Mouse (Mus musculus): ENCODE results near the gene Csf1. TPM values are rescaled to one million over a fixed set of nuclear protein-coding genes. Genes with fewer than 3 reads are reported as not detected.
A peak's percentile ranks its signal among the peaks of the same experiment; 100 is the strongest.

The Csf1 gene
- polyA plus RNA-seq, 1 experiment = 10.7 TPM

DNA sequence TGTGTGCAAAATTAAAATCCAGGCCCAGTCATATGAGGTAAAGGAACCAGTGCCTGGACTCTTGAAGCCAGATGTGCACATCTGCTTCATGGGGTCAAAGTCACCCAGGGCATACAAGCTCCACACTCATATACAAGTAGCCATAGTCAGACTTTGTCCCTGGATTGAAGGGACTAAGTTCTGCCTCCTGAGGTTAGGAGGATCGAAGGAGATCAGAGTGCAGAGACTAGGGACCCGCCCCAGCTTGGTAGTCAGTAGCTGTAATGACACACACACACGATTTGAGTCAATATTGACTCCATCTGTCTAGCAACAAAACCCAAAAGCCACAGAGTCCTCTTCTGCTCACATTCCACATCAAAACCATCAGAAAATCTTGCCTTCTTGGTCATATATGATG is 30.0 kb upstream of the Csf1 start:
- 74% methylated on average over 3 of the region's 3 CpGs for WGBS
- H3K27me3 ChIP-seq (replicated peaks; ENCODE audit: control insufficient read depth, insufficient read depth, low read length) = no peaks in the 10 kb centered on the region
- TF ChIP-seq CTCF (conservative IDR thresholded peaks at IDR 0.05; ENCODE audit: insufficient read depth, insufficient read length, low read depth, low read length) = no peak
- TF ChIP-seq POLR2A (IDR thresholded peaks at IDR 0.05; ENCODE audit: low read depth, low read length) = no peak
- H3K4me1 ChIP-seq (ENCODE audit: control insufficient read depth, insufficient read depth, low read length) = peaks cover 11% of the 10 kb centered on the region
- H3K27ac ChIP-seq (ENCODE audit: insufficient read depth, low read depth, low read length) = no peak overlapping the region
- DNase-seq = no peak
- H3K4me3 ChIP-seq (ENCODE audit: insufficient read depth, low read depth, low read length) = no peak overlapping the region
- no peaks in the 10 kb centered on the region for H3K36me3 ChIP-seq (ENCODE audit: control insufficient read depth, insufficient read depth, low read length)

DNA sequence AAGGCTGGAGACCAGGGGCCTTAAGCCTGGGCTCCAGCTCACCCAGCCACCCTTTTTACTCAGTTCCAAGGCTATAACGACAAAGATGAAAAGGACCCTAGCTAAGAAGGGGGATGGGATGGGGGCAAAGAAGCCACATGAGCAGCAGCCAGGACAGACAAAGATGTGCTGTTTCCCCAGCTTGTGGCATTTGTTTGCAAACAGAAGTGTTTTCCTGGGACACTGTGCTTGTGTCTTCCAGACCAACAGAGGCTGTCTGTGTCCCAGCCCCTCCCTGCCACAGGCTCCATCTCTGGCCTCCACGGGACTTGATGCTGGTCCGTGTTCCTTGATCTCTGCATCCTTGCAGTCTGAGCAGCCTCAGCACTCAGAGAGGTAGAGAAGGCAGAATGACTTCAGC is 28.6 kb upstream of the Csf1 start:
- H3K36me3 ChIP-seq (ENCODE audit: control insufficient read depth, insufficient read depth, low read length) = no peaks in the 10 kb centered on the region
- no peak for DNase-seq
- 89% methylated on average over 3 of the region's 3 CpGs for WGBS
- no peaks in the 10 kb centered on the region for H3K27me3 ChIP-seq (replicated peaks; ENCODE audit: control insufficient read depth, insufficient read depth, low read length)
- H3K4me1 ChIP-seq (ENCODE audit: control insufficient read depth, insufficient read depth, low read length) = peaks cover 10% of the 10 kb centered on the region
- H3K27ac ChIP-seq (ENCODE audit: insufficient read depth, low read depth, low read length) = no peak overlapping the region
- TF ChIP-seq POLR2A (IDR thresholded peaks at IDR 0.05; ENCODE audit: low read depth, low read length) = no peak
- no peak for TF ChIP-seq CTCF (conservative IDR thresholded peaks at IDR 0.05; ENCODE audit: insufficient read depth, insufficient read length, low read depth, low read length)
- no peak overlapping the region for H3K4me3 ChIP-seq (ENCODE audit: insufficient read depth, low read depth, low read length)

DNA sequence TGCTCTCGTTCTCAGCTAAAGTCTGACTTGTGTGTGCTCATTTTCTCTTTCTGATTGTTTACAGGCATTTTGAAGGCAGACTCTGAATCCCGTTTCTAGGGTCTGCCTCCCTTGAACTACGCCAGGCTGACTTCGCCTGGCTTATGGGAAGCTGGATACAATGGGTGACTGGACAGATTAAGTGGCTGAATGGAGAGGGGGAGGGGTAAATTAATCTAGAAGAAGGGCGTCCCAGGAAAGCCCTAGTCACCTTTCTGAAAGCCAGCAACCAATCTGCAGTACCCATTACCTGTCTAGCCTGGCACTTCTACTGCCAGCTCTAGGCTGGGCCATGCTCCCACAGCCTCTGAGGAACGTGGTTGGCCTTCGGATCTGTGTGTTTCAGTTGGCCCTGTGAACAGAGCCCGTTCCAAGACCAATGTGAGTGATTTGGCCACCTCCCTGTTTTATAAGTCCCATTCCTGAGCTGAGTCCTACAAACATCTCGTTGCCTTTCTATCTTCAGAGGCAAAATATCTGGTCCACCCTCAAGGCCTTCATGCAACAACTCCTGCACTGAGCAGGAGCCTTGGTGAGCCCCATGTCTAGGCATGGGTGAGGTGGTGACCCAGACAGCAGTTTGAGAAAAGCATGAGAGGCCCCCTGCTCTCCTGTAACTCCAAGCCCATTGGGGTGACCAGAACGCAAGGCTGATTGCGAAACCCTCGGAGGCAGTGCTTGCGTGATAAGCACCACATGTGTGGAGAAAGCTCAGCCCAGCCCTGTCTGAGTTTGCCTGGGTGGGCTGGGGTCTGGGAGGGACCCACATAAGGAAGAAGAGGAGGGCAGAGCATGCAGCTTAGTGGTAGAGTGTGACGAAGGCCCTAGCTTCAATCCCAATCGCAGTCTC is 27.6 kb upstream of the Csf1 start:
- no peak overlapping the region for H3K27ac ChIP-seq (ENCODE audit: insufficient read depth, low read depth, low read length)

DNA sequence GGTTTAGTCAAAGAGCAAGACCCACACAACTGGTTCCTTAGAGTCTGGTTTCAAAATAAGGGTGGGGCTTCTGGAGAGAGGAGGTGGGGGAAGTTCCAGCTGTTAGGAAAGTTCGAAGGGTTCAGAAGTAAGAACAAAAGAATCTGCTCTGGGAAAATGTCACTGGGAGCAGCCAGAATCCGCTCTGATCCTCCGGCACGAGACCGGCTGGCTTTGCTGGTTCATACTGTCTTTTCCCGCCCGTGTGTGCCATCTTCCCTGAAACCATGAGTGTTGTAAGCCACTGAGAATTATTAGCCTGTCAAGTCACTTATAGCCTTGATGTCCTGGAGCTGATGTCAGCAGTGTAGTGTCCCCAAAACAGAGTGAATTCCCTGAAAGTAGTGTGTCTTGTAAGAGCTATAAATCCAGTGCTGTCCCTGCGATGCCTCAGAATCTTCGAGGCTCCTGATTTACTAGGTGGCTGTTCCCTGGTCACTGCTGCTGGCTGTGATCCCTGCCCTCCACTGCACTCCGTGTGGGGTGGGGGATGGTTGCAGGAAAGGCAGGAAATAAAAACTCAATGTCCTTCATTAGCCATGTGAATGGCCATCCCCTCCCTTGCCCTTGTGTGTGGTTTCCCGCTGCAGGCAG is 26.8 kb upstream of the Csf1 start:
- Histone ChIP-seq H3K36me3 (ENCODE audit: control insufficient read depth, insufficient read depth, low read length) (no peaks in the 10 kb centered on the region), H3K27ac (ENCODE audit: insufficient read depth, low read depth, low read length) (no peak overlapping the region), H3K4me1 (ENCODE audit: control insufficient read depth, insufficient read depth, low read length) (no peaks in the 10 kb centered on the region; the same call in none of the 2 replicates), H3K27me3 (replicated peaks; ENCODE audit: control insufficient read depth, insufficient read depth, low read length) (no peaks in the 10 kb centered on the region), H3K4me3 (ENCODE audit: insufficient read depth, low read depth, low read length) (no peak overlapping the region)
- WGBS = 27% methylated on average over 11 of the region's 11 CpGs
- peak; percentile 71 for DNase-seq
- TF ChIP-seq POLR2A (IDR thresholded peaks at IDR 0.05; ENCODE audit: low read depth, low read length) = no peak
- TF ChIP-seq CTCF (conservative IDR thresholded peaks at IDR 0.05; ENCODE audit: insufficient read depth, insufficient read length, low read depth, low read length) = no peak

More for the DNA sequence above, 27.6 kb upstream of the Csf1 start:
- H3K27me3 ChIP-seq (replicated peaks; ENCODE audit: control insufficient read depth, insufficient read depth, low read length) = no peaks in the 10 kb centered on the region
- no peak for TF ChIP-seq CTCF (conservative IDR thresholded peaks at IDR 0.05; ENCODE audit: insufficient read depth, insufficient read length, low read depth, low read length)
- TF ChIP-seq POLR2A (IDR thresholded peaks at IDR 0.05; ENCODE audit: low read depth, low read length) = no peak
- WGBS = 71% methylated on average over 15 of the region's 15 CpGs
- no peaks in the 10 kb centered on the region for H3K36me3 ChIP-seq (ENCODE audit: control insufficient read depth, insufficient read depth, low read length)
- H3K4me1 ChIP-seq (ENCODE audit: control insufficient read depth, insufficient read depth, low read length) = peaks cover under 1% of the 10 kb centered on the region
- DNase-seq = no peak
- H3K4me3 ChIP-seq (ENCODE audit: insufficient read depth, low read depth, low read length) = no peak overlapping the region

DNA sequence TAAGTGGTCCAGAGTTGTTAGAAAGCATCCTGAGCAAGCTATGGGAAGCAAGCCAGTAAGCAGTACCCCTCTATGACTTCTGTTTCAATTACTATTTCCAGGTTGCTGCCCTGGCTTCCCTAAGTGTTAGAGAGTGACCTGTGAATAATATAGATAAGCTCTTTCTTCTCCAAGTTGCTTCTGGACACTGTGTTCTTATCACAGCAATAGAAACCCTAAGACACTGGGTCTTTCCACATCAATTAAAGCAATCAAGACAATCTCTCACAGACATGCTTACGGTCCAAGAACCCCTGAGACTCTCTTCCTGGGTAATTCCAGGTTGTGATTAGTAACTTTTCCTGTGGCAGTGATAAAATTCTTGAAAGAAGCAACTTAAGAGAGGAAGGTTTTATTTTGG is 26.1 kb upstream of the Csf1 start:
- no peak for DNase-seq
- TF ChIP-seq POLR2A (IDR thresholded peaks at IDR 0.05; ENCODE audit: low read depth, low read length) (no peak), CTCF (conservative IDR thresholded peaks at IDR 0.05; ENCODE audit: insufficient read depth, insufficient read length, low read depth, low read length) (no peak)
- WGBS = 85% methylated on average over 1 of the region's 1 CpGs
- no peaks in the 10 kb centered on the region; the same call in none of the 2 replicates for H3K4me1 ChIP-seq (ENCODE audit: control insufficient read depth, insufficient read depth, low read length)
- no peaks in the 10 kb centered on the region for H3K27me3 ChIP-seq (replicated peaks; ENCODE audit: control insufficient read depth, insufficient read depth, low read length)
- H3K4me3 ChIP-seq (ENCODE audit: insufficient read depth, low read depth, low read length) = no peak overlapping the region
- no peaks in the 10 kb centered on the region for H3K36me3 ChIP-seq (ENCODE audit: control insufficient read depth, insufficient read depth, low read length)
- no peak overlapping the region for H3K27ac ChIP-seq (ENCODE audit: insufficient read depth, low read depth, low read length)

DNA sequence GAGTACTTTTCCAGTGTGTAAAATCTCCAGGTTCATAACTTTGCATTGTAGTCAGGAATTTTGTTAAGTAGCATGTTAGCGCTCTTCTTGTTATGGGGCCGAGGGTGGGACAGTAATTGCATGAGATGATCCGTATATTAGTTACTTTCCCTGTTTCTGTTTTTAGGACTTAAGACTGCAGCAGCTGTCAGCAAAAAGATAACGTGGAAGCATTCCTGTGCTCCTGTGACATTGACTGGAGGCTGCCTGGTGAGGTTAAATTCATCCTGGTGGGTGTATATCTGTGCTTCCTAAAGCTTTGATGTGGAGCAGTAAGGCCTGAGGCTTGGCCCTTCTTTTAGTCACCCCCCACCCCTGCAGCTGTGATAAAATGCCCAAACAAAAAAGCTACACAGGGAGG is 25.3 kb upstream of the Csf1 start:
- WGBS = 94% methylated on average over 4 of the region's 4 CpGs
- TF ChIP-seq POLR2A (IDR thresholded peaks at IDR 0.05; ENCODE audit: low read depth, low read length) = no peak
- TF ChIP-seq CTCF (conservative IDR thresholded peaks at IDR 0.05; ENCODE audit: insufficient read depth, insufficient read length, low read depth, low read length) = no peak
- Histone ChIP-seq H3K36me3 (ENCODE audit: control insufficient read depth, insufficient read depth, low read length) (no peaks in the 10 kb centered on the region), H3K4me3 (ENCODE audit: insufficient read depth, low read depth, low read length) (no peak overlapping the region), H3K27ac (ENCODE audit: insufficient read depth, low read depth, low read length) (no peak overlapping the region), H3K27me3 (replicated peaks; ENCODE audit: control insufficient read depth, insufficient read depth, low read length) (no peaks in the 10 kb centered on the region), H3K4me1 (ENCODE audit: control insufficient read depth, insufficient read depth, low read length) (no peaks in the 10 kb centered on the region; the same call in 1 of the 2 replicates)
- DNase-seq = no peak

DNA sequence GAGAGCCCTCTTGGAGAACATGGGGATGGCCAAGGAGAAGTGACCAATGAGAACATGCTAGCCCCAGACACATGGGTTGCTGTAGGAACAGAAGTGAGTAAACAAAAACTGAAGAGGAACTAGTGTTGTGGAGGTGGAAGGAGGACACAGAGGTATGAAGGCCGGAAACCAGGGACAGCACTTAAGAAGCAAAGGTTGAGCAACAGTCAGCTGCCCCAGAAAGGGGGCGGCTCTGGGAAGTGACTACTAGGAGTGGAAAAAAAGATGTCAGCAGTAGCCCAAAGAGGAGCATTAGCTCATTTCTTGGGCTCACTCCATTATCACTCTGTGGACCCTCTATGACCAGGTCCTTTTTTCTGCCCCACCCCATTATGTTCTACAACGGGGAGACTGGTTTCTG is 23.0 kb upstream of the Csf1 start:
- Histone ChIP-seq H3K36me3 (ENCODE audit: control insufficient read depth, insufficient read depth, low read length) (no peaks in the 10 kb centered on the region), H3K4me3 (ENCODE audit: insufficient read depth, low read depth, low read length) (no peak overlapping the region), H3K27ac (ENCODE audit: insufficient read depth, low read depth, low read length) (no peak overlapping the region), H3K27me3 (replicated peaks; ENCODE audit: control insufficient read depth, insufficient read depth, low read length) (no peaks in the 10 kb centered on the region), H3K4me1 (ENCODE audit: control insufficient read depth, insufficient read depth, low read length) (no peaks in the 10 kb centered on the region; the same call in 1 of the 2 replicates)
- 95% methylated on average over 3 of the region's 3 CpGs for WGBS
- TF ChIP-seq POLR2A (IDR thresholded peaks at IDR 0.05; ENCODE audit: low read depth, low read length) = no peak
- no peak for TF ChIP-seq CTCF (conservative IDR thresholded peaks at IDR 0.05; ENCODE audit: insufficient read depth, insufficient read length, low read depth, low read length)
- DNase-seq = no peak
